Mouse (Mus musculus): Measurements from ENCODE around the gene Clic4. TPM values are rescaled to one million over a fixed set of nuclear protein-coding genes. Genes with fewer than 3 reads are reported as not detected.

Clic4 gene
- polyA plus RNA-seq, 1 experiment = 34.7 TPM

- Histone ChIP-seq H3K4me3 (ENCODE audit: extremely low read depth, insufficient read depth, insufficient read length) (no peak overlapping the region), H3K4me1 (ENCODE audit: control insufficient read depth, insufficient read depth, insufficient read length) (no peaks in the 10 kb centered on the region), H3K36me3 (ENCODE audit: control insufficient read depth, insufficient read depth, low read length) (peaks cover 30% of the 10 kb centered on the region), H3K27me3 (ENCODE audit: control insufficient read depth, insufficient read depth, low read length) (no peaks in the 10 kb centered on the region), H3K27ac (ENCODE audit: insufficient read depth, low read length) (no peak overlapping the region)
- DNase-seq (ENCODE audit: low read depth in 1 of 2, low spot score in 2 of 2) = no peak
- TF ChIP-seq CTCF (IDR thresholded peaks at IDR 0.05; ENCODE audit: extremely low read depth, insufficient read depth, insufficient read length, insufficient replicate concordance) (no peak), POLR2A (IDR thresholded peaks at IDR 0.05; ENCODE audit: low read depth, low read length) (no peak)
- WGBS = 79% methylated on average over 6 of the region's 6 CpGs
Observed at GRCm38 (mm10) chr4:135165761-135166160, 106.9 kb downstream of the Clic4 start.

Other genes with a start within 250 kb of the Clic4 start
- 33.7 and 38.5 TPM in 2 replicates for gene Runx3, start 152.2 kb downstream of the Clic4 start, polyA plus RNA-seq (2012; rRNA removed)
- gene Srrm1, start 80.5 kb upstream of the Clic4 start, polyA plus RNA-seq (2012; rRNA removed) = 21.1 and 22.2 TPM in 2 replicates
- gene Ncmap, start 125.4 kb upstream of the Clic4 start, polyA plus RNA-seq (2012; rRNA removed) = 0.83 and 1.2 TPM in 2 replicates
- gene Rcan3, start 161.0 kb upstream of the Clic4 start, polyA plus RNA-seq (2012; rRNA removed) = 6.3 and 7.9 TPM in 2 replicates
- 0.02 and 0.04 TPM in 2 replicates for gene Stpg1, start 222.0 kb upstream of the Clic4 start, polyA plus RNA-seq (2012; rRNA removed)
- gene Nipal3, start 222.2 kb upstream of the Clic4 start, polyA plus RNA-seq (2012; rRNA removed) = 23.5 and 29.0 TPM in 2 replicates